Mouse (Mus musculus): ENCODE measurements around the gene Tmed2. TPM values are rescaled to one million over a fixed set of nuclear protein-coding genes. Genes with fewer than 3 reads are reported as not detected.
"Not testable (repeated sequence)": the region's sequence is repeated elsewhere in the genome, so short reads cannot be mapped to it uniquely, and the experiment has no call there.

The Tmed2 gene
- total and polyA plus RNA-seq, 3 experiments: 138 to 301 (median 236) TPM

DNA sequence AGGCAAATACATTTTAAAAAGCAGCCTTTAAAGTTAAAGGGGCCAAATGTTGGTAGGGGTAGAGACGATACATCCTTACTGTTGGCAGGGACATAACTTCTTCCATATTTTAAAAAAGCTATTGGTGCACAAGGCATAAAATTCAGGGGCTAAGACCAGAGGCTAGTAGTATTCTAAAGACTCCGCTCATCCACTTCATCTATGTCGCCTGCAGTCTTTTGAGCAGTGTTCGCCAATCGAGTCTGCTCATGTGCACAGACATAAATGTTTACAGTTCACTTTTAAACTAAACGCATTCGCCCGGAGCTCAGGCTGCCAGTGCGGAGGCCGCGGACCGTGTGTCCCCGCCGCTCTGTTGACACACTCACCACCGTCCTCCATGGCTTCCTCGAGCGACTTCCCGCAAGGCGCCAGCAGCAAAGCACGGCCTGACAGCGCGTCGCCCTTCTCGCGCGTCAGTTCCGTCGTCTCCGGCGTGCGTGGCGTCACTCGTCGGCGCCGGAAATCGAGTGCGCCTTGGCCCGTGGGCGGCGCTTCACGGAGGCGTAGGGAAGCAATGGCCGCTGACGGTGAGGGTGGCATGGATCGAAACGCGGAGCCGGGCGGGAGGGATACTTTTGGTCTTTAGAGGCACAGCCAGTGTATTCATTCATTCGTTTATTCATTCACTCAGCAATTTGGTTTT, 38.3 kb downstream of the Tmed2 start, which contains the start of the genes Eif2b1 and Gtf2h3:
TSS of gene Eif2b1 (minus strand) at position 499 of the 685 bp plus-strand sequence.
TSS of gene Gtf2h3 (plus strand) at position 508 of the 685 bp plus-strand sequence.
- peak; percentile 95 for DNase-seq

- peak; percentile 44 for DNase-seq
These were observed 42.0 kb downstream of the Tmed2 start for GRCm38 (mm10) chr5:124582515-124582914.

DNA sequence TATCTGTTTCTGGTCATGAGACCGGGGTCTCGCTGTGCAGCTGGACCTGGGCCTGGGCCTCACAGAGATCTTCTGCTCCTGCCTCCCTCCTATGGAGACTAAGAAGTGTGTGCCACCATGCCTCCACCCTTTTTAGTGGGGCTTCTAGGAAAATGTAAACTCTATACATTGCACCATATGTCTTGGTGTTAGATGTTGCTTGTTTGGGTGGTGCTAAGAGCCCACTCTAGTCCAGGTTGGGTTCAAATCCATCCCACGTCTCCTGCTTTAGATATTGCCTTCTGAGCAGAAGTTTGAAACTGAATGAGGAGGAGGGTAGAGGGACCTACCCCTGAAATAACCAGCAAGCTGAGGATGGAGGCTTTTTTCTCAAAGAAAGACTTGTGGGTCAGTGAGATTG, 52.3 kb downstream of the Tmed2 start:
- no peak for DNase-seq

DNA sequence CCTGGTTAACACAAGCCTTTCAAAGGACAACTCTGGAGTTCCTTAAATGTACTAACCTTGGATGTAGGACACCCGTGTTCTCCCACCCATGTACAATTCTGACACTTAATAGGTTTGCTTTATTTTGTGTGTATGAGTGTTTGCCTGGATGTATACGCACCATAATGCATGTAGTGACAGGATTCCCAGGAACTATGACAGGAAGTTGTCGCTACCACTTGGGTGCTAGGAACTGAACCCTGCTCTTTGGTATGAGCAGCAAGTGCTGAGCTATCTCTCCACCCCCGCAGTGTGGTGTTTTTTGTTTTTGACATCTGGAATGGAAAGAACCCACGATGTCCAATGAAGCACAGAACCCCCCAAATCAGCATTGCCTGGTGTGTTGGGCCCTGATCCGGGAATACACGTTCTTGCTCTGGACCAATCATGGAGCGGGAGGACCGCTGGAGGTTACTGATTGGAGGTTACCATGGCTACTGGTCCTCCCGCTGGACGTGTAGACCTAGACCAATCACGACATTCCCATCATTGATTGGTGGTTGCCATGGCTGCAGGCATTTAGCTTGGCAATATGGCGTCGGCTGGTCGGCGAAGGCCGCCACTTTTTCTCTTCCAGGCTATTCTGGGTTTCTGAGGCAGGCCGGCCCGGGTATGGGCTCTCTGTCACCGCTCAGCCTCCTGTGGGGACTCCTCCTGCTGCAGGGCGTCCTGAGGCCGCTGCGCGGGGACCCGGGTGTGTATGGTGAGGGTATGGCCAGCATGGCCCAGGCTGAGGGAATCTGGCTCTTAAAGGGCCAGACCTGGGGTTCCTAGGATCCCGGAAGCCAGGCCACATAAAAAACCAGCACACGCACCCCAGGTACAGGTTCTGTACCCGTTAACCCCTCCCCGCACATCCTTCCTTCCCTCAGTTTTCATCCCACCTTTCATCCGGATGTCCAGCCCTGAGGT, 58.0 kb downstream of the Tmed2 start:
- peak; percentile 95 for DNase-seq

GRCm38 (mm10) chr5:124599726-124600125, 59.2 kb downstream of the Tmed2 start:
- DNase-seq: not testable (repeated sequence)

Other genes starting within 250 kb of the Tmed2 start
- gene Mphosph9, start 212.7 kb upstream of the Tmed2 start, total RNA-seq (2021): 1 to 10 TPM; 7.7 to 8.8 TPM
- gene Mphosph9, start 212.7 kb upstream of the Tmed2 start, polyA plus RNA-seq (2012; rRNA removed): 1.6 and 2.1 TPM in 2 replicates
- 10 to 100 TPM; 14.1 to 17.0 TPM for gene 2810006K23Rik, start 212.6 kb upstream of the Tmed2 start, total RNA-seq (2021)
- gene 2810006K23Rik, start 212.6 kb upstream of the Tmed2 start, polyA plus RNA-seq (2012; rRNA removed): 5.8 and 6.0 TPM in 2 replicates
- gene Cdk2ap1, start 177.6 kb upstream of the Tmed2 start, total RNA-seq (2021): 100 to 1,000 TPM; 161 to 168 TPM
- gene Cdk2ap1, start 177.6 kb upstream of the Tmed2 start, polyA plus RNA-seq (2012; rRNA removed): 88.7 and 116 TPM in 2 replicates
- gene Sbno1, start 114.7 kb upstream of the Tmed2 start, total RNA-seq (2021): 100 to 1,000 TPM in 1 of 2 experiments, 10 to 100 TPM in 1; 74.1 to 119 TPM
- gene Sbno1, start 114.7 kb upstream of the Tmed2 start, polyA plus RNA-seq (2012; rRNA removed): 6.0 and 6.9 TPM in 2 replicates
- gene Kmt5a, start 100.8 kb upstream of the Tmed2 start, total RNA-seq (2021): 100 to 1,000 TPM; 127 to 288 TPM
- 48.9 and 65.7 TPM in 2 replicates for gene Kmt5a, start 100.8 kb upstream of the Tmed2 start, polyA plus RNA-seq (2012; rRNA removed)
- 10 to 100 TPM; 16.6 to 31.2 TPM for gene Rilpl2, start 62.3 kb upstream of the Tmed2 start, total RNA-seq (2021)
- 38.5 and 44.1 TPM in 2 replicates for gene Rilpl2, start 62.3 kb upstream of the Tmed2 start, polyA plus RNA-seq (2012; rRNA removed)
- gene Snrnp35, start 57.6 kb upstream of the Tmed2 start, total RNA-seq (2021): 10 to 100 TPM; 19.0 to 25.7 TPM
- 1.4 and 1.8 TPM in 2 replicates for gene Snrnp35, start 57.6 kb upstream of the Tmed2 start, polyA plus RNA-seq (2012; rRNA removed)
- 10 to 100 TPM; 14.0 to 25.8 TPM for gene Rilpl1, start 9.3 kb upstream of the Tmed2 start, total RNA-seq (2021)
- 10.2 and 12.3 TPM in 2 replicates for gene Rilpl1, start 9.3 kb upstream of the Tmed2 start, polyA plus RNA-seq (2012; rRNA removed)
- gene Ddx55, start 12.2 kb downstream of the Tmed2 start, total RNA-seq (2021): 10 to 100 TPM; 12.4 to 13.4 TPM
- 12.7 and 15.5 TPM in 2 replicates for gene Ddx55, start 12.2 kb downstream of the Tmed2 start, polyA plus RNA-seq (2012; rRNA removed)
- gene Eif2b1, start 38.4 kb downstream of the Tmed2 start, total RNA-seq (2021): 10 to 100 TPM; 37.7 to 41.3 TPM
- gene Eif2b1, start 38.4 kb downstream of the Tmed2 start, polyA plus RNA-seq (2012; rRNA removed): 11.3 and 12.7 TPM in 2 replicates
- 10 to 100 TPM; 32.9 to 41.3 TPM for gene Gtf2h3, start 38.4 kb downstream of the Tmed2 start, total RNA-seq (2021)
- 19.3 and 26.6 TPM in 2 replicates for gene Gtf2h3, start 38.4 kb downstream of the Tmed2 start, polyA plus RNA-seq (2012; rRNA removed)
- gene Atp6v0a2, start 87.9 kb downstream of the Tmed2 start, total RNA-seq (2021): 10 to 100 TPM; 70.7 to 93.2 TPM
- 82.7 and 107 TPM in 2 replicates for gene Atp6v0a2, start 87.9 kb downstream of the Tmed2 start, polyA plus RNA-seq (2012; rRNA removed)
- gene Dnah10, start 184.4 kb downstream of the Tmed2 start, total RNA-seq (2021): 1 to 10 TPM in 1 of 2 experiments, under 1 TPM in 1; 0.84 to 3.8 TPM
- 0.11 and 0.15 TPM in 2 replicates for gene Dnah10, start 184.4 kb downstream of the Tmed2 start, polyA plus RNA-seq (2012; rRNA removed)

All from adrenal gland, adult 2 months (tissue).